Mouse (Mus musculus): Measurements from ENCODE around the gene Mgat4d.

DNA sequence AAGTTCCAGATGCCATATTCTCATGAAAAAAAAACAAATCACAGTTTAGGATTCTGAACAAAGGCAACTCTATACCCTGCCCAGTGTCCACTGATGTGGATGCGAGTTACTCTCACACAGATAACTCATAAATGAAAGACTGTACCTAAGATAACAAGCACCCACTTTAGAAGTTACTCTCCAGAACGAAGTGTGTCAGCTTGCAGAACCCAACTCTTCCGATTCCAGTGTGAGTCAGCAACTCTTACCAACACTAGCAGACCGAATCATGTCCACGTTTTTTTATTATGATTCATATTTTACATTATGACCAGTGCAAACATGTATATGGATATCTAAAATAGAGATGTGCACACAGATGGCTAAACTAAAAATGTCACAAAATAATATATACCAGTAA lies 20.4 kb upstream of the Mgat4d start:
- TF ChIP-seq CTCF (IDR thresholded peaks at IDR 0.05; ENCODE audit: borderline replicate concordance, control insufficient read depth, extremely low read depth, insufficient read depth, low read length, poor library complexity) (no peak), POLR2A (IDR thresholded peaks at IDR 0.05; ENCODE audit: control insufficient read depth, extremely low read depth, insufficient read depth, low read length, poor library complexity) (no peak)

All from thymus, adult 2 months (tissue).